Mouse (Mus musculus) kidney, embryonic 15.5 days (tissue): ENCODE data around the gene Fam126a. TPM values are rescaled to one million over a fixed set of nuclear protein-coding genes. Genes with fewer than 3 reads are reported as not detected.

Source experiments
- ATAC-seq: fragments of 200-750 bp; cut with Nextera tagmentation; replicated peaks from 2 replicates; pipeline ENCODE4 v1.8.0; 2017; ENCODE audit warnings: moderate TSS enrichment; ENCODE audit not compliant: low FRiP score
- H3K27ac ChIP-seq: fragments of 300-500 bp; sonication (generic); 2 replicates; pipeline ENCODE4 v1.5.1; 2015; ENCODE audit warnings: mild to moderate bottlenecking, inconsistent platforms
- H3K27me3 ChIP-seq: fragments of 300-500 bp; sonication (generic); 2 replicates; pipeline ENCODE4 v1.6.1; 2015; ENCODE audit warnings: inconsistent platforms
- H3K36me3 ChIP-seq: fragments of 300-500 bp; sonication (generic); 2 replicates; pipeline ENCODE4 v1.6.1; 2015; ENCODE audit warnings: inconsistent platforms
- H3K4me1 ChIP-seq: fragments of 300-500 bp; sonication (generic); 2 replicates; pipeline ENCODE4 v1.6.1; 2015; ENCODE audit warnings: inconsistent platforms
- H3K4me2 ChIP-seq: fragments of 300-500 bp; sonication (generic); 2 replicates; pipeline ENCODE4 v1.6.1; 2015; ENCODE audit warnings: moderate library complexity, mild to moderate bottlenecking, inconsistent platforms
- H3K4me3 ChIP-seq: fragments of 300-500 bp; sonication (generic); replicated peaks from 2 replicates; pipeline ENCODE4 v1.5.1; 2015; ENCODE audit warnings: mild to moderate bottlenecking, inconsistent platforms
- H3K9ac ChIP-seq: fragments of 300-500 bp; sonication (generic); 2 replicates; pipeline ENCODE4 v1.6.1; 2015; ENCODE audit warnings: mild to moderate bottlenecking, inconsistent platforms
- H3K9me3 ChIP-seq: fragments of 300-500 bp; sonication (generic); replicated peaks from 2 replicates; pipeline ENCODE4 v1.6.1; 2016; ENCODE audit warnings: inconsistent platforms
- WGBS: fragments of 180-500 bp; shearing (Covaris S2); methylation state at CpG from one replicate; pipeline ENCODE4 v1.1.7; 2015; ENCODE audit warnings: mixed read lengths; 5-methylcytosine and 5-hydroxymethylcytosine counted together
- polyA plus RNA-seq: library from polyadenylated mRNA; unstranded; fragments of >200 nt; fragmentation: Nextera tagmentation; extraction: Ambion mirVana; gene quantifications from 2 replicates; pipeline ENCODE4 v1.2.1, GENCODE M21; 2015

Fam126a gene
- polyA plus RNA-seq, 1 experiment from 2014 or later, result 24.4 TPM

- WGBS, result 88% methylated on average over 7 of the region's 7 CpGs
- Histone ChIP-seq H3K36me3 (no peaks in the 10 kb centered on the region), H3K4me2 (no peak overlapping the region)
These were observed 11.7 kb downstream of the Fam126a start for GRCm38 (mm10) chr5:24018621-24019261.

DNA sequence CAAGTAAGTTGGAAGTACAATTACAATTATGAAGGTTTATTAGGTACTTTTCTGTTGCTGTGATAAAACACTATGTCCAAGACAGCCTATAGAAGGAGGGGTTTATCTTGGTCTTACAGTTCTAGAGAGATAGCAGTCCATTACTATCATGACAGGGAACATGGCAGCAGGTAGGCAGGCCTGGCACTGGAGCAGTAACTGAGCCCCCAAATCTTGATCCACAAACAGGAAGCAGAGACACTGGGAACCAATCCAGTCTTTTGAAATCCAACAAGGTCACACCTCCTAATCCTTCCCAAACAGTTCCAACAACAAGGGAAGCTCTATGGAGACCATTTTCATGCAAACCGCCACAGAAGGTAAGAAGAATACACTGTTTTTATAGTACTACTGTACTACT, 13.6 kb downstream of the Fam126a start:
- Histone ChIP-seq H3K27ac (no peak overlapping the region), H3K4me1 (no peaks in the 10 kb centered on the region), H3K4me2 (no peak overlapping the region), H3K27me3 (no peaks in the 10 kb centered on the region), H3K9me3 (no peaks in the 10 kb centered on the region), H3K4me3 (no peak overlapping the region), H3K9ac (no peak overlapping the region), H3K36me3 (no peaks in the 10 kb centered on the region)
- 95% methylated on average over 1 of the region's 1 CpGs for WGBS
- ATAC-seq, result no peak

More at GRCm38 (mm10) chr5:24018621-24019261, 11.7 kb downstream of the Fam126a start:
- H3K27me3 ChIP-seq, result no peaks in the 10 kb centered on the region
- H3K4me1 ChIP-seq, result no peaks in the 10 kb centered on the region
- H3K9me3 ChIP-seq, result no peaks in the 10 kb centered on the region
- H3K27ac ChIP-seq, result no peak overlapping the region
- ATAC-seq, result no peak
- no peak overlapping the region for H3K9ac ChIP-seq
- no peak overlapping the region for H3K4me3 ChIP-seq

DNA sequence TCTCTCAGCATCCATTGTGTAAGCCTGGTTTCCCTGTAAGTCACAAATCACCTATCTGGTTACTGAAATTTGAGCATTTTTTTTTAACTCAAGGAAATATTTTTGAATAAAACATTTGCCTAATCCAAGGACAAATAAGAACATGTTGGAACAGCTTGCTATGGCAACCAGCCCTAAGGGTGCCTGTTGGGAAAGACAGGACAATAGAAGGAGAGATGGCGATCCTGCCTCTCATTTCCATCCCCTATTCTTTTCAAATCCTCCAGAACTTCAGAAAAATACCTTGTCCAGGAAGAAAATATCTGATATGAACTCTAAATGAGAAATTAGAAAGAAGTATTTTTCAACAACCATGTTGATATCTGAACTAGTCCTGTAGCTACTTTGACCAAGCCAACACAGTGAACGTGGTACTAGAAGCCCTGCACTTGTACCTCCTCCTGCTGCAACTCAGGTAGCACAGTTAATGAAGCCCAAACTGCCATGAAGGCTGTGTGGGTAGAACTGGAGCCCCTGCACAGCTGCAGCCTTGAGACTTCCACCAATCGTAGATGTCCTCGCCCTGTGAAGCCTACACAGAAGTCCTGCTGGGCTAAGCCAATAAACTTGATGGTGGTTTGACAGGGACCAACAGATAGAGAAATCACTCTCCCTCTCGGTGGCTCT, 17.0 kb downstream of the Fam126a start:
- H3K4me2 ChIP-seq, result no peak overlapping the region
- H3K36me3 ChIP-seq, result 0 out of 2 replicates have a peak, but pooled peaks cover 7% of the 10 kb centered on the region
- no peaks in the 10 kb centered on the region for H3K9me3 ChIP-seq
- no peak overlapping the region for H3K27ac ChIP-seq
- no peaks in the 10 kb centered on the region for H3K27me3 ChIP-seq
- no peak for ATAC-seq
- H3K4me1 ChIP-seq, result no peaks in the 10 kb centered on the region
- WGBS, result 79% methylated on average over 5 of the region's 5 CpGs
- no peak overlapping the region for H3K4me3 ChIP-seq
- no peak overlapping the region for H3K9ac ChIP-seq

DNA sequence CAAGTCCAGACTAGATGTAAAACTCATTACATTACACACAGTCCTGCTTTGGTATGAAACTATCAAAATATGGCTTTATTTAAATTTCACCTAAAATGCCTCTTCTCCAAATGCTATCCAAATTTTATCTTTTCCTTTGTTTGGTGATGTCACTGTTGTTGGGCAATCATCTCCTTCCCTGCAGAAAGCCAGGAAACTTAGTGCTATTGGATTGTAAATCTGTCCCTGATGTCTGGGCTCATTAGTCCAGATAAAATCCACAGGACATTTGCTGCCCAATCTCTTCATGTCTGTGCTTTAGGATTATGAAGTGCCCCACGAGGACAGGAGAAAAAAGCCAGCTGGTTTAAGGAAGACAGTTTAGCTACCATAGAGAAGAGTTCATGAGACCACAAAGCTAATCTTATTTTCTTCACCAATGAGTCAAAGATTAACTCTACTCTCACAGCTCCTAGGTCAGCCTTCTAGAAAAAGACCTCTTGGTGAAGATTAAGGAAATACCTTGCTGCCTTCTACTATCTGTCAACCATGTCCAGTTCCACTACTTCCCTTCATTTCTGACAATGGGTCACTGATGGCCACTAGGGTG, 31.3 kb downstream of the Fam126a start:
- Histone ChIP-seq H3K4me2 (no peak overlapping the region), H3K27me3 (no peaks in the 10 kb centered on the region), H3K36me3 (no peaks in the 10 kb centered on the region), H3K4me3 (no peak overlapping the region), H3K4me1 (0 out of 2 replicates have a peak, but pooled peaks cover 2% of the 10 kb centered on the region), H3K9ac (no peak overlapping the region), H3K9me3 (no peaks in the 10 kb centered on the region), H3K27ac (no peak overlapping the region)
- ATAC-seq, result no peak
- 48% methylated on average over 1 of the region's 1 CpGs for WGBS

- ATAC-seq, result no peak; the same call in 1 of the 2 replicates
- H3K9ac ChIP-seq, result no peak overlapping the region
- 76% methylated on average over 5 of the region's 5 CpGs for WGBS
- H3K4me3 ChIP-seq, result no peak overlapping the region
- peaks cover 22% of the 10 kb centered on the region for H3K4me1 ChIP-seq
- no peaks in the 10 kb centered on the region for H3K36me3 ChIP-seq
- no peaks in the 10 kb centered on the region for H3K27me3 ChIP-seq
- no peaks in the 10 kb centered on the region for H3K9me3 ChIP-seq
- no peak overlapping the region for H3K4me2 ChIP-seq
- H3K27ac ChIP-seq, result no peak overlapping the region
These were observed 34.5 kb downstream of the Fam126a start for GRCm38 (mm10) chr5:23995951-23996350.

DNA sequence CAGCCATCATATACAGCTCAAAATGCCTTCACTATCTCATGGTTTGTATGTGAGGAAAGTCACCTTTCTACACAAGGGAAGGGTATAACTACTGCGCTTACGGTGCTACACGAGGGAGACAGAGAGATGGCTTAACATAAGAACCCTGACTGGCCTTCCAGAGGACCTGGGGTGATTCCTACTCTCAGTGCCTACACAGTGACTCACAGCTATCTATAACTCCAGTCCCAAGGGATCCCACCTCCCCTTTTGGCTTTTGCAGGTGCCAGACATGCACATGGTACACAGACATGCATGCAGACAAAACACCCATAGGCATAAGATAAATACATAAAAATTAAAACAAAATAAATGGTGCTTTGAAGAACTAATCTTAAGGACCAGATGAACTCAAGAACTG, 35.6 kb downstream of the Fam126a start:
- Histone ChIP-seq H3K27ac (no peak overlapping the region), H3K36me3 (no peaks in the 10 kb centered on the region), H3K27me3 (no peaks in the 10 kb centered on the region), H3K4me3 (no peak overlapping the region), H3K4me2 (no peak overlapping the region), H3K4me1 (peaks cover 22% of the 10 kb centered on the region), H3K9me3 (no peaks in the 10 kb centered on the region), H3K9ac (no peak overlapping the region)
- ATAC-seq, result no peak
- whole genome bisulfite sequencing, result 89% methylated on average over 3 of the region's 3 CpGs

DNA sequence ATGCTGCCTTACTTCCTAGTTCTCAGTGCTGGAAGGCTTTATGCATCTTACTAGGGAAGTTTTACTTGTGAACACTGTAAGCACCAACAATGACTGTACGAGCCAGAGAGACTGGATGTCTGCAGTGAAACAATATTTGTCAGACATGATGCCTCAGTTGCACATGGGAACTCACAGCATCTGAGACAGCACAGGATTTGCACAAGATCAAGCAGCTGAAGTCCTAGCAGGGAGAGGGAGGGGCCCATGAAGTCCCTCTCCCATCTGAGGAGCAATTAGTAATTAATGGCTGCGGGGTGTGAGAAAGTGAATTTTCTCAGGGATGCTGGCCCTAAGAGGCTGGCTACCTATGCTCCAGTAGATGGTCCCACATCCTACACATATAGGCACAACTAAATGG, 36.3 kb downstream of the Fam126a start:
- peaks cover 22% of the 10 kb centered on the region for H3K4me1 ChIP-seq
- no peaks in the 10 kb centered on the region for H3K9me3 ChIP-seq
- H3K27me3 ChIP-seq, result no peaks in the 10 kb centered on the region
- no peak overlapping the region for H3K4me3 ChIP-seq
- H3K36me3 ChIP-seq, result no peaks in the 10 kb centered on the region
- ATAC-seq, result no peak
- 69% methylated on average over 2 of the region's 2 CpGs for WGBS
- H3K27ac ChIP-seq, result no peak overlapping the region
- H3K4me2 ChIP-seq, result no peak overlapping the region
- H3K9ac ChIP-seq, result no peak overlapping the region

DNA sequence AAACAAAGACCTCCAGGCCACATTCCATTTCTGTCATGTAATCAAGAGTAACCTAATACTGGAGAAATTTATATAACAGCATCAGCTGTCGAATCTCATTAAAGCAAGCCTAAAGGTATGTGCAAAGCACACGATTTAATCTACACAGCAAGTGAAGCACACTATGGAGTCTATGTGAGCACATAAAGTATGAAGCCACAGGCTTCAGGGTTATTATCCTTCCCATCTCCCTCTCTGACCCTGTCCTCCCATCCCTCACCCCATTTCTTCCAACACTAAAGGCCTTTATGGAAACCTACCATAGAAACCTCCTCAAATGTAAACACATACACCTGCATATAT, 37.0 kb downstream of the Fam126a start:
- Histone ChIP-seq H3K27ac (peak overlapping the region; percentile 78), H3K4me3 (no peak overlapping the region), H3K4me2 (no peak overlapping the region), H3K36me3 (no peaks in the 10 kb centered on the region), H3K4me1 (peaks cover 22% of the 10 kb centered on the region), H3K9ac (no peak overlapping the region), H3K27me3 (no peaks in the 10 kb centered on the region), H3K9me3 (no peaks in the 10 kb centered on the region)
- peak; percentile 25; the same call in 1 of the 2 replicates for ATAC-seq
- WGBS, result 21% methylated on average over 2 of the region's 2 CpGs

DNA sequence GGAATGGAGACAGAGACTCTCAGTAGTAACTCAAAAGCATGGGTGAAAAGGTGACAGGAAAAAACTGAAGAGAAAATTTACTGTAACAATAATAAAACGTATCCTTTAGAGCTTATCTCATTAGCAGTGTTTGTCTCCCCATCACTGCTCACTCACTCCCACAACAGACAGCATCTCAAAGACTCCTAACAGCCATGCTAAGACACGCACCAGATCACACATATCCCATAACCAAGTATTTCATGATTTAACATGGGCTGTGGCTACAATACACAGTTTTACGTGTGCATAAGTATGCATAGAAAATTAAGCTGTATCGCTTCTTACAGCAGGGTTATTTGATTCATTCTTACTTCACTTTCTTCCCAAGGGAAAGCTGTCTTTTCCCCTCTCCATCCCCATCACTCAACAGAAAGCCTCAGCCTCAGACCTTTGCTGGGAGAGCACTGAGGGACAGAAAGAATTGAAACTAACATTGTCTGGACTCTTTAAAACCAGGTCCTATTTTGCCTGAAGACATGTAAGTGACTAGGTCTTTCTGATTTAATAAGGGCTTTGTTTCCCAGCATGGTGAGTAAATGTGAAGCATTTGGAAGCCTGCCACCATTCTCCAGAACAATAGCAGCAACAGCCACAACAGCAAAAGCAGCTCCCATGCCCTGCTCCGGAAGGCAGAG, 37.5 kb downstream of the Fam126a start:
- Histone ChIP-seq H3K27me3 (no peaks in the 10 kb centered on the region), H3K9me3 (no peaks in the 10 kb centered on the region), H3K9ac (no peak overlapping the region), H3K4me3 (no peak overlapping the region), H3K36me3 (no peaks in the 10 kb centered on the region), H3K27ac (peak overlapping the region; percentile 78), H3K4me2 (no peak overlapping the region), H3K4me1 (peaks cover 22% of the 10 kb centered on the region)
- 29% methylated on average over 5 of the region's 5 CpGs for WGBS
- ATAC-seq, result peak; percentile 73; the same call in 1 of the 2 replicates

DNA sequence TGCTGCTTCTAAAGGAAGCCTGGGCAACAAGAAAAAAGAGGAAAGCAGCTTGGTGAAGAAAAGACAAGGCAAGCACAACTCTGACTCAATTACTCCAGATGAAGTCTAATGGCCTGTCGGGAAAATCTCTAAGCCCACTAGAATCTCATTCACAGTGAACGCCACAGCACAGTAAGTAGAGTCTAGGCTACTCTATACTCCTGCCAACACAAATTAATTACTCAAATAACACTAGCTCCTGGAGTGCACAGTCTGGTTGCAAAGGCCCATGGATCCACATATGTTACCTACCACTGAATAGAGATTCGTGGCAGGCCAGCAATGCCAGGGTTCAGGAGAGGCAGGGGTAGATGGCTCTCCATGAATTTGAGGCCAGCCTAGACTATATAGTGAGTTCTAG, 40.5 kb downstream of the Fam126a start:
- no peaks in the 10 kb centered on the region for H3K9me3 ChIP-seq
- H3K27me3 ChIP-seq, result no peaks in the 10 kb centered on the region
- H3K9ac ChIP-seq, result no peak overlapping the region
- H3K36me3 ChIP-seq, result no peaks in the 10 kb centered on the region
- WGBS, result 92% methylated on average over 3 of the region's 3 CpGs
- H3K4me1 ChIP-seq, result peaks cover 22% of the 10 kb centered on the region
- no peak overlapping the region for H3K4me2 ChIP-seq
- no peak overlapping the region for H3K4me3 ChIP-seq
- no peak for ATAC-seq
- H3K27ac ChIP-seq, result no peak overlapping the region

DNA sequence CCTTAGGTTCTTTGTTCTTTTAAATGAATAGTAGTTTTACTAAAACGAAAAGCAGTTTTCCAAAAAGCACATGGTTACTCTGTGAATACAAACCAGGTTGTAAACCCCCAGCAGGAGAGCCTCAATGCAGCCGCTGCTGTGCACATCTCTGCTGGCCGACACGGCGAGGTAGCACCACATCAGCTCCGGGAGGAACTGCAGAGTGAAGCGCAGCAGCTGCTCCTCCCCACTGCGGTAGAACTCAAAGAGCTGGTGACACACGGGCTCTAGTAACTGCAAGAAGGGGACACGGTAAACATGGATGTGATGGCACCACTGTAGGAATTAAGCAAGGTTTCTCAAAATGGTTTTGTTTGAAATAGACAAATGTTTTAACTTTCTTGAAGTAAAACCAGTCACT, 42.7 kb downstream of the Fam126a start:
- H3K9me3 ChIP-seq, result no peaks in the 10 kb centered on the region
- H3K4me3 ChIP-seq, result no peak overlapping the region
- H3K27ac ChIP-seq, result no peak overlapping the region
- peaks cover 4% of the 10 kb centered on the region for H3K36me3 ChIP-seq
- peaks cover 8% of the 10 kb centered on the region for H3K4me1 ChIP-seq
- 54% methylated on average over 10 of the region's 10 CpGs for whole genome bisulfite sequencing
- H3K27me3 ChIP-seq, result no peaks in the 10 kb centered on the region
- ATAC-seq, result no peak
- no peak overlapping the region for H3K4me2 ChIP-seq
- no peak overlapping the region for H3K9ac ChIP-seq

DNA sequence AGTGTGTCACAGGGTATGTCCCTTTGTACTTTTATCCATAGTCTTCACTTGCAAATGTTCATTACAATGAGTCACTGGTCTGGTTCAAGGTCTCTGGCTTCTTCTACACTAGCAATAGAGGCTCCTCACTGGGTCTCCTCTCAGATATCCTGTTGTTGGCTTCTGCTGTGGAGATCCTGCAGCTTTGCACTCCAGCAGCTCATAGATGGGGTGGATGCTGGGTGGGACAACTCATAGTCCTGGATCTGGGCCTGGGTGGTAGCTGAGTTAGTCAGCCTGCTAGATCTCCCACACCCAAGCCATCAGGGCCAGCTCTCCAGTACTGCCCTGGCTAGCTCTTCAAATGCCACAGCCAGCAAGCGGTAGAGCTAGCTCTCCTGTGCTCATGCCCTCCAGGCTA, 48.4 kb downstream of the Fam126a start:
- 78% methylated on average over 1 of the region's 1 CpGs for WGBS
- Histone ChIP-seq H3K27ac (no peak overlapping the region), H3K9me3 (no peaks in the 10 kb centered on the region), H3K4me2 (no peak overlapping the region), H3K9ac (no peak overlapping the region), H3K4me1 (no peaks in the 10 kb centered on the region), H3K36me3 (peaks cover 22% of the 10 kb centered on the region), H3K4me3 (no peak overlapping the region), H3K27me3 (no peaks in the 10 kb centered on the region)
- ATAC-seq, result no peak
